Mouse (Mus musculus) T-helper 1 cell (primary cell): ENCODE results near the gene Fahd1.

Experiments used
- in situ Hi-C: fragments of 300-600 bp; cut with MboI, MseI; formaldehyde crosslinking; loops from one replicate; pipeline ENCODE4 v1.15.1; 2025; ENCODE audit warnings: high pct_unique_total_duplicates

The Fahd1 gene

GRCm38 (mm10) chr17:24847386-24847785 is 2.8 kb downstream of the Fahd1 start:
- in situ Hi-C loops, result loop anchor here (5.0 kb wide), 1 partner anchor 40 kb away; the partner anchor contains the start of genes Nubp2 and Spsb3

- in situ Hi-C loops, result no loop called here
Observed at GRCm38 (mm10) chr17:24844525-24844924, 5.6 kb downstream of the Fahd1 start.

GRCm38 (mm10) chr17:24842631-24843030 is 7.5 kb downstream of the Fahd1 start:
- in situ Hi-C loops, result no loop called here

- in situ Hi-C loops, result no loop called here
Observed at GRCm38 (mm10) chr17:24841133-24841532, 9.0 kb downstream of the Fahd1 start.

- in situ Hi-C loops, result no loop called here
Observed at GRCm38 (mm10) chr17:24840341-24840740, 9.8 kb downstream of the Fahd1 start.

GRCm38 (mm10) chr17:24839842-24840241 is 10.3 kb downstream of the Fahd1 start, which contains the start of gene Hagh:
Gene Hagh (plus strand): TSS chr17:24840143.
- in situ Hi-C loops, result no loop called here

- in situ Hi-C loops, result no loop called here
Observed at GRCm38 (mm10) chr17:24821351-24822280, 28.5 kb downstream of the Fahd1 start.

- in situ Hi-C loops, result no loop called here
Observed at GRCm38 (mm10) chr17:24819469-24819868, 30.7 kb downstream of the Fahd1 start.

- in situ Hi-C loops, result no loop called here
Observed at GRCm38 (mm10) chr17:24818172-24818571, 32.0 kb downstream of the Fahd1 start.

- in situ Hi-C loops, result no loop called here
Observed at GRCm38 (mm10) chr17:24817503-24817902, 32.7 kb downstream of the Fahd1 start.

GRCm38 (mm10) chr17:24815256-24815655 is 34.9 kb downstream of the Fahd1 start:
- in situ Hi-C loops, result no loop called here

GRCm38 (mm10) chr17:24812215-24812614 is 37.9 kb downstream of the Fahd1 start:
- in situ Hi-C loops, result no loop called here

- in situ Hi-C loops, result no loop called here
Observed at GRCm38 (mm10) chr17:24811211-24811610, 39.0 kb downstream of the Fahd1 start.

GRCm38 (mm10) chr17:24803952-24804951 is 45.9 kb downstream of the Fahd1 start, which contains the start of gene Meiob:
Gene Meiob (plus strand): TSS chr17:24804289.
- in situ Hi-C loops, result no loop called here

GRCm38 (mm10) chr17:24800524-24800923 is 49.6 kb downstream of the Fahd1 start:
- in situ Hi-C loops, result no loop called here

- in situ Hi-C loops, result loop anchor here (5.0 kb wide), 1 partner anchor 52 kb away; no protein-coding TSS in a partner anchor
Observed at GRCm38 (mm10) chr17:24799476-24799875, 50.7 kb downstream of the Fahd1 start.
